Mouse (Mus musculus): ENCODE data around the gene Emc4.

DNA sequence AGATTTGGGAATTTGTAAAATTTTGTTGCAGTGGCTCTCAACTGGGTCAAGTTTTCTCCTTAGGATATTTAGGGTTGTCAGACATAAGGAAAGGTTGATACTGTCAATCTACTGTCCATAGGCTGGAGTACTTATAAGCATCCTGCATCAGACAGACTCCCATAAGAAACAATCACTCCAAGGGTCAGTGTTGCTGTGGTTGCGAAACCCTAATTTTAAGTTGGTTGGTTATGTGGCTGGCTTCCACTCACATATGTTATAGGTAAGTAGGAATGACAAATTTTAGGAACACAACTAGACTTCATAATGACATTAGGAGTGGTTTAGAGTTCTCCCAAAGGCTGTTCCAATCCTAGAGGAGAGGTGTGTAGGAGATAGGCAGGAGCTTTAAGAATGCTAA lies 13.4 kb upstream of the Emc4 start:
- TF ChIP-seq JUND (IDR thresholded peaks at IDR 0.05; ENCODE audit: low read depth, low read length) = no peak
- no peak for TF ChIP-seq E2F4 (IDR thresholded peaks at IDR 0.05; ENCODE audit: borderline replicate concordance, low read depth, low read length)
- no peak for TF ChIP-seq USF1 (IDR thresholded peaks at IDR 0.05; ENCODE audit: low read depth, low read length)
- no peak for TF ChIP-seq POLR2A (IDR thresholded peaks at IDR 0.05; ENCODE audit: control insufficient read depth in 1 of 2, insufficient read depth in 1 of 2, low read depth in 1 of 2, low read length in 2 of 2, poor library complexity in 1 of 2)
- no peak for TF ChIP-seq CTCF (IDR thresholded peaks at IDR 0.05 in 2 of 3, conservative IDR thresholded peaks at IDR 0.05 in 1 of 3; ENCODE audit: control insufficient read depth in 1 of 3, insufficient read depth in 1 of 3, low read depth in 2 of 3, low read length in 3 of 3, poor library complexity in 1 of 3, severe bottlenecking in 1 of 3)
- no peak for TF ChIP-seq BHLHE40 (IDR thresholded peaks at IDR 0.05; ENCODE audit: borderline replicate concordance, low read depth, low read length)
